Mouse (Mus musculus): ENCODE data around the gene Pla2g6.

The Pla2g6 gene

GRCm38 (mm10) chr15:79350866-79351265, 22.7 kb upstream of the Pla2g6 start:
- no peak for DNase-seq (ENCODE audit: low read depth, low spot score)

- DNase-seq (ENCODE audit: low read depth, low spot score) = no peak
Observed at GRCm38 (mm10) chr15:79348651-79349050, 20.5 kb upstream of the Pla2g6 start.

DNA sequence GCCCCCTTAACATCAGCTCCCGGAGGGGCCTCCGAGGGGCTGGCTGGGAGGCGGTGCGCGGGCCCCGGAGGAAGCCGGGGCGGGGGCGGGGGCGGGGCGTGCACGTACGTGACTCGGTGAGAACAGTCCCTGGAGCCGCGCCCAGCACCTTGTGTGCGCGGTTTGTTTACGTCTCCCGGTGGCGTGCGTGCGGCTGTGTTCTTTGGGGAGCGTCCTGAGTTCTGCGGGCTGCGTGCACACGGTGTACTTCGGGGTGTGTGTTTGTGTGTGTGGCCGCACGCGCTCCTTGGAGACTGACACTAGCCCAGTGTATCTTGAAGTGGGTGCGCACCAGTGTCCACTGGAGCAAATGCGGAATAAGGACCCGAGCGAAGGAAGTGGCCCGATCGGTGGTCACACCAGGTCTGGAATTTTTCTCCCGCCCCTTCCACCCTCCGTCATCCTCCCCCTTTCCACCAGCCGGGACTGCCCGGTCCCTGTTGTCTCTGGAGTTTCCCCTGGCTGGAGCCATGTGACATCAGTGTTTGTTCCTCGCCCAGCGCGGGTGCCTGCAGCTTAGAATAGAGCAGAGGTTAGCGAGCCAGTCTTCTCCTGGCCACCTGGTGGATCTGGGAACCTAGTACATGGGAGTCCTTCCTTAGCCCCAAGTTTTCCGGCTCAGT, 19.8 kb upstream of the Pla2g6 start:
- no peak for DNase-seq (ENCODE audit: low read depth, low spot score)

DNA sequence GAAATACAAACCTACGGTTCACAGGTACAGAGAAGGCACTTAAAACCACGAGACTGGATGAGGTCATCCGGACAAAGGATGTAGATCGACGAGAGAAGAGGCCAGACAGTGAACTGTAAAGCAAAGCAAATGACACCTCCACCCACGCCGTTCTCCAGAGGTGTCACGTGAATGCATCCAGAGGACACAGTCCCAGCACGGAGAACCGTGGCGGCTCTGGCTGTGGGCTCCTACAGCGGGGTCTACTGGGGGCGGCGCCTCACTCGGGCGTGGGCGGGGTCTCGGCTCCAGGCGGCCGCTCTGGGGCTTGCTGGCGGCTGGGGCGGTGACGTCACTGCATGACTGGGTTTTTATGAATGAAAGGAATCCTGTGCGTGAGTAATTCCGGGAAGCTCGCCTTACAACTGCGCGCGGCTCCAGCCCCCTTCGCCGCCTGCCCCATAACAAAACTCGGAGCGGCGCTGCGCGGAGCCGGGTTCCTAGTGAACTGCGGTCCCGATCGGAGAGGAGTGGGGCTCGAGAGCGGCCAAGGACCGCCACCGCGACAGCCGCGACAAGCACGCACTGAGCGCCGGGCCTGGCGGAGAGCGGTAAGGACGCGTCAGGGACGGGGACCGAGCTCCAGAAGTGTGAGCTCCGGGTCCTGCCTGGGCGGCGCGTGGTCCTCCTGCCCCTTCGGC, 19.1 kb upstream of the Pla2g6 start:
- DNase-seq (ENCODE audit: low read depth, low spot score) = no peak

DNA sequence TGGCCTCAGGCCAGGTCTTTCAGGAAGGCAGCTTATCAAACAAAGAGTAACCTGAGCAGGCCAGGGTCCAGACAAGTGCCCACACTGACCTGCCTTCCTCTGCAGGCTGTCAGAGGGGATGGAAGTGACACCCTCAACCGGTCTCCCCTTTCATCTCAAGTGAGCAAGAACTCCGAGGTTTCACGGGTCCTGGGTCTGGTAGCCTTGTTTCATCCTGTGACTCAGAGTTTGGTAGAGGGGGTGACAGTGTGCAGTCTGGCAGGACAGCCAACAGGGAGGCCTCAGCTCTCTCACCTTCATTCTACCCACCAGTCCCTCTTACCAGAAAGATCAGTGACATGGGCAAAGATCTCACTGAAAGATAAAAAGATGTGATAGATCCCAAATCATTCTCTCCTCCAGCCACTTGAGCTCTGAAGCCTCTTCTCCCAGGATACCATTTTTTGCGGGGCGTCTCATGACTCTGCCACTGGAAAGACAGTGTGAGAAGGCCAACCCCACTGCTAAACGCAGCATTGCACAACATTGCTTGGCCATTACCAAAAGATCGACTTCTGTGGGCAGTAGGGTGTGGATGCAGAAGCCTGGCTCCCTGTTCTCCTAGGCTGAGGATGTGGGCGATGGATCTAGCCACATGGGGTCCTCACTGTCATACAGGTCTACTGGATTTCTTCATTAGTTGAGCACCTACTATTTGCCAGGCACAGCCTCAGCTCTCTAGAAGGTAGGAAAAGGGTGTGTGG, 18.0 kb upstream of the Pla2g6 start, which contains the start of gene Maff:
TSS of gene Maff (plus strand) at position 571 of the 743 bp plus-strand sequence.
- DNase-seq (ENCODE audit: low read depth, low spot score) = no peak

- no peak for DNase-seq (ENCODE audit: low read depth, low spot score)
Observed at GRCm38 (mm10) chr15:79344627-79345026, 16.4 kb upstream of the Pla2g6 start.

GRCm38 (mm10) chr15:79342641-79343337, 14.6 kb upstream of the Pla2g6 start:
- no peak for DNase-seq (ENCODE audit: low read depth, low spot score)

DNA sequence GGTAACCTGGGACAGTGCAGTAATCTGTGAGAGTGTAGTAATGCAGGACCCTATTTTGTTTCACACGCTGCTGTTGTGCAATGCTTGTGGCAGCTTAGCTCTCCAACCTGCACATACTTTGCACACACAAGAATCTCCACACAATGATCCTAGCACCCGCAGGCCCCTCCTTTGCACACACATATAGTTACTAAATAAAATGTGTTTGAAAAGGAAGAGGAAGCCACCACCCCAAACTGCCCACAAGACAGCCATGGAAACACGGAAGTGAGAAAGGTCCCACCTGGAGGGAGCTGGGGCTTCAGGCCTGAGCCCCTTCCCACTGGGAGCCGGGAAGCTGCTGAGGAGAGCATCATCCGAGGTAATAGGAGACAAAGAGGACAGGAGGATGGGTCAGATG, 10.8 kb upstream of the Pla2g6 start:
- no peak for DNase-seq (ENCODE audit: low read depth, low spot score)

DNA sequence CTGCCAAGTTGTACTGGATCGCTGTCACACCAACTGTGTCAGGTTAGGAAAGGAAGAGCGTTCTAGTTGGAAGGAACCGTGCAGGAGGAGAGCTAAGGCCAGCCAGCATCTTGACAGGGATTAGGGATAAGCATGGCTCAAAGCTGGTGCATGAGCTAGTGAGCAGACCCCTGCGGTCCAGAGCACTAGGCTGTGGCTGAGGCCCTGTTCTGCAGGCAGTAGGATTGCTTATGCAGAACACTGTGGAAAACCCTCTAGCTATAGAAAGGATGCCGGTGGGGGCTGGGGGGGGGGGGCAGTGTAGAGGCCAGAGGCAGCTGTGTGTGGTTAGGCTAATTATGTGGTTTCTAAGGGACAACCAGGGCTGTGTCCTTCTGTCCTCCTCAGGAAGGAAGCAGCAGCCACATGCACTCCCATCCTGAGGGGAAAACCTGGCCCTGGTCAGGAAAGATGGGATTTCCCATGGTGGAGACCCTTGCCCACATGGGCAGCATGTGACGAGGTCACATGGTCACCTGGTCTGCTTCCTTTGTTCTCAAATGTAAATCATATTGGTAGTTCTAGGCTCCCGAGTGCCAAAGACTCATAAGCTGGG, 7.0 kb upstream of the Pla2g6 start:
- DNase-seq (ENCODE audit: low read depth, low spot score) = no peak

DNA sequence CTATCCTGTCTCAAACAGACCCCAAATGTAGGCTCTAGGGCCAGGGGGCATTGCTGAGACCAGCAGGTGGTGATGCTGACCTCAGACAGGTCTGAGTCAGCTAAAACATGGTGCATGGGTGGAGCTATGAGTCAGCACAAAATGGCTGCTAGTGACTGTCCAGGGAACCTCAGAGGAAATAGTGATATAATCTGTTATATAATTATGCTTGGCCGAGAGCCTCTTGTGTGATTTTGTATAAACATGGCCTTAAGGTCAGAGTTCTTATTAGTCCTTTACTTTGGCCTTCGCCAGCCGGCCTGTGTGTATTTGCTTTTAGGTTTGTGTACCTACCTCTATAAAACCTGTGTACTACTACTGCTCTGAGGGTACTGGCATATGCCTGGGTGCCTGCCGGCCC, 5.2 kb upstream of the Pla2g6 start:
- DNase-seq (ENCODE audit: low read depth, low spot score) = no peak

DNA sequence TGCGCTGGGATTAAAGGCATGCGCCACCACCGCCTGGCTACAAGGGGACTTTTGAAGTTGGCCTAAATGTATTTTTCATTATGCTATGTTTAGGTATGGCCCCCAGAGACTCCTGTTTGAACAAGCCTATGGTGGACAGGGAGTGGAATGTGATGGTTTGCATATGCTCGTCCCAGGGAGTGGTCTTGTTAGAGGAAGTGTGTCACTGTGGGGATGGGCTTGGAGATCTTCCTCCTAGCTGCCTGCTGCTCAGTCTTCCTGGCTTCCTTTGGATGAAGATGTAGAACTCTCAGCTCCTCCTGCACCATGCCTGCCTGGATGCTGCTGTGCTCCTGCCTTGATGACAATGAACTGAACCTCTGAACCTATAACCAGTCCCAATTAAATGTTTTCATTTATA, 2.3 kb upstream of the Pla2g6 start:
- DNase-seq (ENCODE audit: low read depth, low spot score) = no peak

DNA sequence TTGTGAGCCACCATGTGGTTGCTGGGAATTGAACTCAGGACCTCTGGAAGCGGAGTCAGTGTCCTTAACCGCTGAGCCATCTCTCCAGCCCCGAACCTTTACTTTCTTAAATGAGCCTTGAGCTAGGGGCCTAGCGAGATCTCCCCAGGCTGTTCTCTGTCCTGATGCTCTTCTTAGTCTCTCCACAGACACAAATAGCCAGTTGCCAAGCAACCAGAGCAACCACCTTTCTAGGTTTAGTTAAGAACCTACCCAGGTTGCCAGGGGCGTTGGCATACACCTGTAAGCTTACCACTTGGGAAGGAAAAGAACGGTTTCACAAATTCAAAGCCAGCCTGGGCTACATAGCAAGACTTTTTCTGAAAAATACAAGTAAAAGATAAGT, 1.8 kb upstream of the Pla2g6 start:
- DNase-seq (ENCODE audit: low read depth, low spot score) = no peak

- no peak for DNase-seq (ENCODE audit: low read depth, low spot score)
Observed at GRCm38 (mm10) chr15:79329346-79329978, 1.3 kb upstream of the Pla2g6 start.

- no peak for DNase-seq (ENCODE audit: low read depth, low spot score)
Observed at GRCm38 (mm10) chr15:79328939-79329275, 717 bp upstream of the Pla2g6 start.

DNA sequence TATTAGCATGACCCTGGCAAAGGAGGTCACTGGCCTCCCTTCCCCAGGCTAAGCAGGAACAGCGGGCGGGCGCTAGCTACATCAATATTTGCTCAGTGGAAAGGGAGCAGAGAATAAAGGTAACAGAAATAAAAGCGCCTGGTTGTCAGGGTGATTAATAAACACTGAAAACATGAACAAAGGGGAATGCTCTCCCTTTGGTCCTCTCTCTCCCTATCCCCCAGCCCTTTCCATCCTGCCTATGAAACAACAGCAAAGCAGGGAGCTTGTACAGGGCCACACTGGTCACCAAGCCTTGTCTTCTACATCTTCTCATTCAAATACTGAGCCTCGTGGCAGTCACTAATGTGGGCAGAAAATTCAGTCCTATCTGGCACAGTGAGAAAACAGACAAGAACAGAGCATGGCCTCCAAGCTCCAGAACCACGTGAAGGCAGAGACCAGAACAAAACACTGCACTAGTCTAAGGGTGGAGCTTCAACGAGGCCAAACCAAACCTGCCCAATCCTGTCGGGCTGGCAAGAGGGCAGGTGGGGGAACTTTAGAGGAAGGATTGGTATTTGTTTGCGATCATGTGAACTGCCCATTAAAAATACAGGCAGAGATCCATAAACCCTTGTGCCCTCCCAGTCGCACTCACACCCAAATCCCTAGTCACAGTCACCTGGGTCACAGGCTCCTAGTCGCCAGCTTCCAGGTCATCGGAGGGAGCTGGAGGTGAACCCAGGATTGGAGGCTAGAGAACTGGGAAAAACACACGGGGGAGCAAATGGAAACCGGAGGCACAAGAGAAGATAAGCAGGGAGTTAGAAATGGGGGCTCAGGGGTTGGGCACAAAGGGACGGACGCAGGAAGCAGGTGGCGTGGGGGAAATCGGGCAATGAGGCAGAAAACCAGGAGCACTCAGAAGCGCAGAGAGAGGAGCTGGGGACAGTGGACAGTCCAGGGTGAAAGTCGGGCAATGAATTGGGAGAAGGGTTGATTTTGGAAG, 924 bp downstream of the Pla2g6 start:
- DNase-seq (ENCODE audit: low read depth, low spot score) = no peak

DNA sequence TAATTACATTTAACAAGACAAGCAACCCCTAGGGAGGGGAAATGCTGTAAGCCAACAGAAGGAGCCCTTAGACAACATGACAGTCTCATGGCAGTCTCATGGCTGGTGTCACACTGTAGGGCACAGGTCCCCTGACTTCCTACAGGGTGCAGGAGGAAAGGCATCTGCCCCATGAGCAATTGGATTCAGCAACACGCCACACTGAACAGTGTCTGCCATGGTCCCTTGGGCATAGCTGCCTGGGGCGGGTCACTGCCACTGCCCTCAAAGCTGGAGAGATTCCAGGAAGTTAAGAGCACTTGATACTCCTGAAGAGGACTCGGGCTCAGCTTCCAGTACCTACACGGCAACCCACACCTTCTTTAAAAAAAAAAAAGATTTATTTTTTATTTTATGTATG, 1.9 kb downstream of the Pla2g6 start:
- DNase-seq (ENCODE audit: low read depth, low spot score) = no peak

DNA sequence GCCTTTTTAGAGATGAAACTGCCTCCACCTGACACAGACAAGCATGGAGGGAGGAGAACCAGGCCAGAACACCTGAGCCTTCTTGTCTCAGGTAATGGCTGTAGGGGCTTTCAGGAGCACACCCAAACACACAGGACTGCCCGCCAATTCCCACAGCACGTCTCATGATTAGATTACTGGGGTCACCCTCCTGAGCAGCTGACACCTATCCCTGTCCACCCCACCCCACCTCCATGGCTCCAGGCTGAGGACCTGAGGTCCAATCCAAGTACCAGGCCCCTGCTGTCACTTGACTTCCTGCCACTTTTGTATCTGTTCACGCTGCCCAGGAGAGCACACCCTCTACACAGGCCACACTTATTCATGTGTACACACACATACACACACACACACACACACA, 2.4 kb downstream of the Pla2g6 start:
- no peak for DNase-seq (ENCODE audit: low read depth, low spot score)

- DNase-seq (ENCODE audit: low read depth, low spot score) = no peak
Observed at GRCm38 (mm10) chr15:79324373-79324772, 3.8 kb downstream of the Pla2g6 start.

DNA sequence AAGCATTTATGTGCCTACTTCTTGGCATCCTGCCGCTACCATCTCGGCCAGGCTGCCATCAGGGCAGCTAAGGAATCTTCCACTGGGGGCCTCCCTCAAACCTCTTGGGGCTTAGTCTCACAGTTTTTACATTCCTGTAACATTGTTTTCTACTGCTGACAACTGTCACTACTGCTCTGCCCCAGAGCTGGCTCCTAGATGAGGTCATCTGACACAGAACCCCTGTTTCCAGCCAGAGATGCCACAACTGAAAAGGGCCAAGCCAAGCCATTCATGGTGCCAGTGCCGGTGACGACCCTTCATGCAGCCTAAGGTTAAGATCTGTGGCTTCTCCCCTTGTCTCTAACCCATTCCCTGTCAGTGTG, 4.4 kb downstream of the Pla2g6 start:
- DNase-seq (ENCODE audit: low read depth, low spot score) = no peak

All from telencephalon, adult 2 months (tissue).